Mouse (Mus musculus) ovary, postnatal 10 days (tissue): ENCODE measurements around the gene Serpini1.

Experiments used
- DNase-seq: peaks from one replicate; pipeline ENCODE4 v3.0.0; 2022; ENCODE audit warnings: low spot score

Serpini1 gene

GRCm38 (mm10) chr3:75557292-75557691 lies at the start of gene Serpini1:
Gene Serpini1, plus strand, starts transcription at chr3:75557547.
- DNase-seq, result no peak

DNA sequence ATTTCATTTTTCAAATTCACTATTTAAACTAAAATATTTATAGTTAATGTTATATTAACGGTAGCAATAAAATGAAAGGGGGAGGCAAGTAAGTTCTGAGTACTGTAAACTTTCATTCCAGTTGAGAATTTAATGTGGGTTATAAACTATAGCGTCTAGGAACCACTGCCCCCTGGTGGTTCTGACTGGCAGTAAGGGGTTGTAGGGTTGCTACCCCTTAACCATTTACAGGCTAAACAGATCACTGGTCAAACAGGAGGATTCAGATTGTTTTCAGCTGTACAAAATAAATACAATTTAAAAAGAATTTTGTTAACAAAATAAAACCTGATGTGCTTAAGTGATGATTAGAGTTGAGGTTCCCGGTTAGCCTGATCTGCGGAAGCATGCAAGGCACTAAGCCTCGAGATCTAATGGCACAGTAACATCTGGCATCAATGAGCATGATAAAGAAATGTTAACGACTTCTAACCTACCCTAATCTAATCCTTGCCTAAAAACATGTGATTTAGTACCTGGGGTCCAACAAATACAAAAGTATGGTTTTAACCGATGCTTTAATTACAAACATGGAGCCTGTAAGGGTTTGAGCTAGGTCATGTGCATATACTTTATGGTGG lies 39.6 kb upstream of the Serpini1 start:
- DNase-seq, result no peak

DNA sequence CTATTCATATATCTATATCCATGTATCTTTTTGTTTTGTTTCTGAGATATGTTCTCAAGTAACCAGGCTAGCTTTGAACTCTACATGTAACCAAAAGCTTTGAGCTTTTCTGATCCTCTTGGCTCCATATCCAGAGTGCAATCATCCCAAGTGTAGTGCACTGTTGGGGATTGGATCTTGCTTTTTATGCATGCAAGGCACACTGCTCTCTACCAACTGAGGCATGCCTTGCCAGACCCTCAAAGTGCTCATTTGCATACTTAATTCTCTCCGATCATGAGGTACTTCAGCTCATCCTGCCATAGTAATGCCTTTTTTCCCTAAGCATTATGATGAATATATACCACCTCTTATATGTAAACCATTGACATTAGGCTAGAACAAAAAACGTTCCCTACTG lies 36.0 kb upstream of the Serpini1 start:
- DNase-seq, result no peak

DNA sequence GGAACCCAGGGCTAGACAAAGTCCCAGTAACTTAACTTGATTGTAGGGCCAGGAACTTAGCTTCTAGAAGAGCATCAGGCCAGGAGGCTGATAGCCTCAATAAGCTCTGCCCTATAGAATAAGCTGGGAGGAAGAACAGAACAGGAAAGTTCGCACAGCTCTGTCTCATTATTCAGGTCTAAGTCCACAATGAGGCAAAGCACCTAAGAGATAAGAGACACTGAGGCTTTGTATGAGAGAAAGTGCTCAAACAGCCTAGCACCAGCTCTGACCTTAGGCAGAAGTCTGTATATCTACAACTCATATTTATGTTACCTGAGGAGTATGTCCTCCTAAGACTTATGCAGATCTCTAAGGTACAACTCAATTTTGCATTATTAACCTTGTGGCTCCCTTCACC lies 34.8 kb upstream of the Serpini1 start:
- no peak for DNase-seq

GRCm38 (mm10) chr3:75531074-75531473 lies 26.3 kb upstream of the Serpini1 start:
- DNase-seq, result no peak

- no peak for DNase-seq
Observed at GRCm38 (mm10) chr3:75534045-75534834, 23.1 kb upstream of the Serpini1 start.

DNA sequence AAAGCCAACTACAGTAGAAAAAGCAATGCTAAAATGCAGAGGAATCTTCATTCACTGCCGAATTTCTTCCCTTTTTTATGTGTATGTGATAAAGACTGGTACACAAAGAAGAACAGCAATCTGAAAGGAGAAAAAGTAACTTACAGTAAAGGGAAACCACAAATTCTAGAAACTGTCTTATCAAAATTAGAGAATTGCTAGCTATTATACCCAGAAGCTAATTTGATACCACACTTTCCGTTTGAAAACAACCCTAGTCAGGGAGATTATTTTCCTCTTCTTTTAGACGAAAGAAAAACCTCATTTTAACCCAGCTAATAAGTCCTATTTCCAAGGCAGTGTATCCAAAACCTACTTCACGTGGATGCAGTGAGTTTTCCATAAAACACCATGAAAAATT lies 16.1 kb upstream of the Serpini1 start:
- DNase-seq, result no peak

GRCm38 (mm10) chr3:75542852-75543251 lies 14.5 kb upstream of the Serpini1 start:
- no peak for DNase-seq

- no peak for DNase-seq
Observed at GRCm38 (mm10) chr3:75544287-75544686, 13.1 kb upstream of the Serpini1 start.

GRCm38 (mm10) chr3:75551248-75551647 lies 6.1 kb upstream of the Serpini1 start:
- no peak for DNase-seq

DNA sequence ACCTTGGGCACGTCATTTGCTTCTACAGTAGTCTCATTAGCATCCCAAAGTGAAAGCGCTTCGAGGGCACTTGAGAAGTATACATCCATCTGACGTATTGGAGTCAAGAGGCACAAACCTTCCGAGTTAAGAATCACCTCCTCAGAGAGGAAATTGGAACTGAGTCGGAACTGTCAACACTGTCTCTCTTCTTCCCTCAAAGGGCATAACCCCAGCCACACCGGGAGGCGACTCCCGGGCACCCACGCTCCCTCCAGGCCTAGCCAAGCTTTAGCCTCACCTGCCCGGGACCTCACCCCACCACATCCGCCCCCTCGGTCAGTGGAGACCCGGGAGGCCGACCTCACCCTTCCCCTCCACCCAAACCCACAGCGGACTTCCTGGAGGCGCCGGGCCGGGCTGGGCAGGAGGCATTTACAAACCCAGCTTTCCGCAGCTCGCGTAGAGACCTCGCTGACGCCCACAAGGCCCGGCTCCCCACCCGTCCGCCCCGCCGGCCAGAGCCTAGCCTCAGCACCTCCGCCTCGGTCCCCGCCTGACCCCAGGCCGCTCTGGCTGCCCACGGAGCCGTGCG lies 1.1 kb upstream of the Serpini1 start:
- DNase-seq, result no peak

DNA sequence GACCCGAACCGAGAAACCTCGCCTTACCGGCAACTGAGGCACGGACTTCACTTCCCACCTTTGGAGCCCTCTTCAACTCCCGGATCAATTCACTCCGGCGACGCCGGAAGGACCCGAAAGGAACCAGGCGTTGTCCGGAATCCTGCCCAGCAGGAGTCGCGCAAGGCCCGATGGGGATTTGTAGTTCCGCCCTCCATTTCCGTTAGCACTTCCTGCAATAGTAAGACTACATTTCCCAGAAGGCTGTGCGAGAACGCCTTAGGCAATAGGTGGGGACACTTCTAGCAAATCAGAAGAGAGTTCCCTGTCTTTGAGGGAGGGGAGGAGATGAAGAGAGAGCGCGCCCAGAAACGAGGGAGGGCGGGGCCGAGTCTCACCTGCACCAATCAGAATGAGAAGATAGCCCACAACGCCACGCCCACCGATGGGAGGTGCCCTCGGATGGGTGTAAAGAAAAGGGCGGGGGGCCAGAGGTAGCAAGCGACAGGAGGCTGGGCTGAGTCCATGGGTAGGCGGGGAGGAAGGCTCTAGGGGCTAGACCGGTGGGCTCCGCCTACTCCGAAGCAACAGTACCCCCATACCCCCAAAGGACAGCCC lies 554 bp upstream of the Serpini1 start, which contains the start of gene Pdcd10:
Gene Pdcd10 (minus strand): TSS at position 162 of the 597 bp plus-strand sequence.
- peak; percentile 94 for DNase-seq

GRCm38 (mm10) chr3:75574074-75574473 lies 16.7 kb downstream of the Serpini1 start:
- DNase-seq, result no peak

GRCm38 (mm10) chr3:75575582-75575981 lies 18.2 kb downstream of the Serpini1 start:
- no peak for DNase-seq

GRCm38 (mm10) chr3:75579352-75579751 lies 22.0 kb downstream of the Serpini1 start:
- no peak for DNase-seq

GRCm38 (mm10) chr3:75583293-75583692 lies 25.9 kb downstream of the Serpini1 start:
- DNase-seq, result no peak

GRCm38 (mm10) chr3:75584898-75585297 lies 27.6 kb downstream of the Serpini1 start:
- no peak for DNase-seq

GRCm38 (mm10) chr3:75611019-75611418 lies 53.7 kb downstream of the Serpini1 start:
- no peak for DNase-seq

DNA sequence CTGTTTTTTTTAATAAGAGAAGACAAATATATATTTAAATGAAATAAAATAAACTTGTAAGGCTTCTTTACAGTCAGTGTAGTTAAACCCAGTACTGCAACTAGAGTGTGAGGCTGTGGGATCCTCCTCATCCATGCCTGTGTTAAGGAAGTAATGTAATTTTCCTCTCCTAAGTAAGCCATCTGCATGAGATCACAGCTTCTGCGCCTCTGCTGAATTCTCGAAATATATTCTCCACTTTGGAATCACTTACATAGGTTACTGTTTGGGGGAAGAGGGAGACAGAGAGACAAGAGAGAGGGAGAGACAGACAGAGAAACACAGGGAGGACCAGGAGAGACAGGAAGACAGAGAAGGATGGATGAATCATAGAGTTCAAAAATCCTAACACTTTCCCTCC lies 67.3 kb downstream of the Serpini1 start:
- DNase-seq, result no peak

GRCm38 (mm10) chr3:75630988-75631615 lies 73.8 kb downstream of the Serpini1 start:
- DNase-seq, result no peak

DNA sequence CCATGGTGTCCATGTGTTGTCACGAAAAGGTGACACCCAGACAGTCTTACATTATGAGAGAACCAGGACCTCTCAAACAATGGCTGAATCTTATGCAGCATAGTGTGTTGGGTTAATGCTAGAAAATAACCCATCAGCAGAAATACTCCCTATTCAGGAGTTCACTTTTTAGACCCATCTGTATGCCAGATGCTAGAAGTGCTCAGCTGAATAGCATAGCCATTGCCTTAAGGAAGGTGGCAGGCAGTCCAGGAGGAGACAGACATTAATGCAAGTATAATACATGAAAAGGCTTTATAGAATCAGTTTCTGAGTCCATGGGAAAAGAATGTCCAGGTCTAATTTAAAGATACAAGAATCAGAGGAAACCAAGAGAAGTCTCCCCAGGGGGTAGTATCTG lies 75.9 kb downstream of the Serpini1 start:
- no peak for DNase-seq

- no peak for DNase-seq
Observed at GRCm38 (mm10) chr3:75633635-75634034, 76.3 kb downstream of the Serpini1 start.
